Mouse (Mus musculus) lung, postnatal 0 days (tissue): ENCODE measurements around the gene Pxt1.

ENCODE experiments used
- CTCF ChIP-seq: IDR thresholded peaks from 2 replicates; pipeline ENCODE4 v1.5.1; 2016; ENCODE audit warnings: antibody characterized with exemption, mild to moderate bottlenecking
- EP300 ChIP-seq: IDR thresholded peaks from 2 replicates; pipeline ENCODE4 v1.6.1; 2016; ENCODE audit warnings: antibody characterized with exemption, mild to moderate bottlenecking, control low read depth

DNA sequence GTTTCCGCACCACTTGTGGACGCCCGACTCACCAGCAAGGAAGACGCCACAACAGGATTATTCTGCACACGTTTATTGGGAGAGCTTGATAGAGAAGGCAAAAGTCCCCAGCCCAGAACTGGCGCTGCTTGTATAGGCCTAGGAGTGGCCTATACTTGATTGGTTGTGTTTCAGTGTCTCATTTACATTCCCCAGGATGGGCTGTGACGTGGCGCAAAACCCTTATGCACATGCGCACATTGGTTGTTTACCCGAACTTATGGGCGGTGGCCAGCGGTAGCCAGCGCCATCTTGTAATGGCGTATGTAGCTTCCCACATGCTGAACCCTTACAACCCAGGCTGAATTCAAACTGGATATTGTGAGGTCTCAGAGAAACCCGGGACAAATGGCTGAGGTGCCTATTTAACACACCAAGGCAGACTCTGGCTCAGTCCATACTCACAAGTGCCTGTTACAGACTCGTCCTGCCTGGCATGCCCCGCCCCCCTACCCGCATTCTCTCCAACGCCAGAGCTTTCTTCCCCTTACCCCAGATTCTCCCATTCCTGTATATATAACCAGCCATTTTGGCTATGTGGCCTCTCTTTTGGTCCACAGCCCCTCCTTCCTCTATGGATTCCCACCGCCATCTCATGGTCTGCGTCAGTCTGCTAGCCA, 48.3 kb downstream of the Pxt1 start:
- TF ChIP-seq EP300 (no peak), CTCF (no peak)
